Mouse (Mus musculus) forebrain, embryonic 12.5 days (tissue): ENCODE data around the gene Car15. TPM values are rescaled to one million over a fixed set of nuclear protein-coding genes. Genes with fewer than 3 reads are reported as not detected.

Experiments used
- ATAC-seq: fragments of 200-750 bp; cut with Nextera tagmentation; 2 replicates; pipeline ENCODE4 v1.8.0; 2017; ENCODE audit warnings: moderate TSS enrichment; ENCODE audit not compliant: low FRiP score
- H3K27ac ChIP-seq: fragments of 300-500 bp; sonication (generic); 2 replicates; pipeline ENCODE4 v1.5.1; 2016; ENCODE audit warnings: mild to moderate bottlenecking
- H3K27me3 ChIP-seq: fragments of 300-500 bp; sonication (generic); 2 replicates; pipeline ENCODE4 v1.6.1; 2016; ENCODE audit warnings: mild to moderate bottlenecking
- H3K36me3 ChIP-seq: fragments of 300-500 bp; sonication (generic); replicated peaks from 2 replicates; pipeline ENCODE4 v1.6.1; 2016; ENCODE audit warnings: mild to moderate bottlenecking
- H3K4me1 ChIP-seq: fragments of 300-500 bp; sonication (generic); 2 replicates; pipeline ENCODE4 v1.6.1; 2016
- H3K4me2 ChIP-seq: fragments of 300-500 bp; sonication (generic); 2 replicates; pipeline ENCODE4 v1.6.1; 2016; ENCODE audit warnings: mild to moderate bottlenecking, moderate library complexity
- H3K4me3 ChIP-seq: fragments of 300-500 bp; sonication (generic); replicated peaks from 2 replicates; pipeline ENCODE4 v1.5.1; 2016; ENCODE audit warnings: mild to moderate bottlenecking
- H3K9ac ChIP-seq: fragments of 300-500 bp; sonication (generic); 2 replicates; pipeline ENCODE4 v1.6.1; 2016; ENCODE audit warnings: mild to moderate bottlenecking
- H3K9me3 ChIP-seq: fragments of 300-500 bp; sonication (generic); 2 replicates; pipeline ENCODE4 v1.6.1; 2016
- WGBS: fragments of 180-500 bp; shearing (Covaris S2); methylation state at CpG from one replicate; pipeline ENCODE4 v1.1.7; 2016; 5-methylcytosine and 5-hydroxymethylcytosine counted together
- polyA plus RNA-seq: library from polyadenylated mRNA; unstranded; fragments of >200 nt; fragmentation: Nextera tagmentation; extraction: Ambion mirVana; gene quantifications from 2 replicates; pipeline ENCODE4 v1.2.1, GENCODE M21; 2016

Gene Car15
- polyA plus RNA-seq, 1 experiment from 2014 or later = 4.4 TPM

- 3% methylated on average over 61 of the region's 73 CpGs for WGBS
- Histone ChIP-seq H3K9me3 (no peaks in the 10 kb centered on the region), H3K4me3 (peak overlapping the region; percentile 66), H3K9ac (peak overlapping the region; percentile 89), H3K36me3 (no peaks in the 10 kb centered on the region), H3K4me1 (peaks cover 57% of the 10 kb centered on the region), H3K27ac (peak overlapping the region; percentile 75), H3K27me3 (peaks cover 82% of the 10 kb centered on the region), H3K4me2 (peak overlapping the region; percentile 99)
- ATAC-seq = peak; percentile 90
Measured at GRCm38 (mm10) chr16:17807192-17808009, 30.8 kb downstream of the Car15 start.

- Histone ChIP-seq H3K27ac (peak overlapping the region; percentile 75), H3K9ac (peak overlapping the region; percentile 89), H3K4me3 (peak overlapping the region; percentile 66), H3K36me3 (no peaks in the 10 kb centered on the region), H3K4me1 (peaks cover 63% of the 10 kb centered on the region), H3K27me3 (peaks cover 87% of the 10 kb centered on the region), H3K9me3 (no peaks in the 10 kb centered on the region), H3K4me2 (peak overlapping the region; percentile 99)
- peak; percentile 44 for ATAC-seq
- WGBS = under 1% methylated on average over 50 of the region's 50 CpGs
Measured at GRCm38 (mm10) chr16:17806581-17807191, 31.5 kb downstream of the Car15 start.

GRCm38 (mm10) chr16:17804982-17805381 lies 33.2 kb downstream of the Car15 start:
- H3K27ac ChIP-seq = no peak overlapping the region
- 5% methylated on average over 7 of the region's 7 CpGs for WGBS
- peak overlapping the region; percentile 41 for H3K4me3 ChIP-seq

GRCm38 (mm10) chr16:17804449-17804912 lies 33.7 kb downstream of the Car15 start:
- Histone ChIP-seq H3K27me3 (peaks cover 91% of the 10 kb centered on the region), H3K4me2 (peak overlapping the region; percentile 61), H3K36me3 (no peaks in the 10 kb centered on the region), H3K27ac (no peak overlapping the region), H3K9me3 (no peaks in the 10 kb centered on the region), H3K4me3 (peak overlapping the region; percentile 41), H3K9ac (peak overlapping the region; percentile 42; the same call in 1 of the 2 replicates), H3K4me1 (peaks cover 57% of the 10 kb centered on the region)
- 1% methylated on average over 33 of the region's 33 CpGs for WGBS
- 0 out of 2 replicates have a peak, but pooled peaks have one; percentile 16 for ATAC-seq

More at GRCm38 (mm10) chr16:17804982-17805381, 33.2 kb downstream of the Car15 start:
- H3K9ac ChIP-seq = 0 out of 2 replicates have a peak overlapping the region, but pooled peaks have one; percentile 42
- H3K9me3 ChIP-seq = no peaks in the 10 kb centered on the region
- no peak for ATAC-seq
- peaks cover 90% of the 10 kb centered on the region for H3K27me3 ChIP-seq
- H3K4me2 ChIP-seq = peak overlapping the region; percentile 61
- H3K36me3 ChIP-seq = no peaks in the 10 kb centered on the region
- H3K4me1 ChIP-seq = peaks cover 62% of the 10 kb centered on the region

- Histone ChIP-seq H3K27me3 (peaks cover 92% of the 10 kb centered on the region), H3K27ac (no peak overlapping the region), H3K4me1 (peaks cover 56% of the 10 kb centered on the region), H3K4me3 (peak overlapping the region; percentile 41), H3K9me3 (no peaks in the 10 kb centered on the region), H3K4me2 (peak overlapping the region; percentile 61), H3K9ac (0 out of 2 replicates have a peak overlapping the region, but pooled peaks have one; percentile 42), H3K36me3 (no peaks in the 10 kb centered on the region)
- 0 out of 2 replicates have a peak, but pooled peaks have one; percentile 1 for ATAC-seq
- 4% methylated on average over 33 of the region's 33 CpGs for WGBS
Measured at GRCm38 (mm10) chr16:17803675-17804448, 34.3 kb downstream of the Car15 start.

- H3K4me2 ChIP-seq = peak overlapping the region; percentile 52
- ATAC-seq = no peak
- peaks cover 62% of the 10 kb centered on the region for H3K4me1 ChIP-seq
- peak overlapping the region; percentile 29; the same call in 1 of the 2 replicates for H3K9ac ChIP-seq
- no peaks in the 10 kb centered on the region for H3K36me3 ChIP-seq
- WGBS = 1% methylated on average over 83 of the region's 83 CpGs
- H3K9me3 ChIP-seq = no peaks in the 10 kb centered on the region
- H3K4me3 ChIP-seq = peak overlapping the region; percentile 33
- no peak overlapping the region for H3K27ac ChIP-seq
- peaks cover 93% of the 10 kb centered on the region for H3K27me3 ChIP-seq
Measured at GRCm38 (mm10) chr16:17802839-17803674, 35.1 kb downstream of the Car15 start.

GRCm38 (mm10) chr16:17802456-17802838 lies 35.7 kb downstream of the Car15 start:
- peaks cover 97% of the 10 kb centered on the region for H3K27me3 ChIP-seq
- peak overlapping the region; percentile 52 for H3K4me2 ChIP-seq
- WGBS = 4% methylated on average over 18 of the region's 18 CpGs
- H3K36me3 ChIP-seq = no peaks in the 10 kb centered on the region
- H3K9ac ChIP-seq = peak overlapping the region; percentile 29; the same call in 1 of the 2 replicates
- H3K9me3 ChIP-seq = no peaks in the 10 kb centered on the region
- peaks cover 60% of the 10 kb centered on the region for H3K4me1 ChIP-seq
- no peak overlapping the region for H3K27ac ChIP-seq
- peak overlapping the region; percentile 33 for H3K4me3 ChIP-seq
- ATAC-seq = no peak

- Histone ChIP-seq H3K4me1 (peaks cover 62% of the 10 kb centered on the region), H3K4me2 (no peak overlapping the region), H3K27ac (no peak overlapping the region), H3K4me3 (no peak overlapping the region), H3K9me3 (no peaks in the 10 kb centered on the region), H3K36me3 (no peaks in the 10 kb centered on the region), H3K9ac (no peak overlapping the region), H3K27me3 (peaks cover 100% of the 10 kb centered on the region)
- 6% methylated on average over 7 of the region's 7 CpGs for WGBS
- ATAC-seq = no peak
Measured at GRCm38 (mm10) chr16:17801777-17802455, 36.2 kb downstream of the Car15 start.

GRCm38 (mm10) chr16:17799584-17799983 lies 38.6 kb downstream of the Car15 start:
- no peak overlapping the region for H3K27ac ChIP-seq
- no peak for ATAC-seq
- no peak overlapping the region for H3K9ac ChIP-seq
- peaks cover 49% of the 10 kb centered on the region for H3K4me1 ChIP-seq
- peaks cover 99% of the 10 kb centered on the region for H3K27me3 ChIP-seq
- H3K4me2 ChIP-seq = no peak overlapping the region
- no peak overlapping the region for H3K4me3 ChIP-seq
- no peaks in the 10 kb centered on the region for H3K9me3 ChIP-seq
- no peaks in the 10 kb centered on the region for H3K36me3 ChIP-seq

- 0 out of 2 replicates have a peak overlapping the region, but pooled peaks have one; percentile 11 for H3K27ac ChIP-seq
- 0 out of 2 replicates have a peak, but pooled peaks have one; percentile 20 for ATAC-seq
Measured at GRCm38 (mm10) chr16:17798321-17799180, 39.6 kb downstream of the Car15 start.

More at GRCm38 (mm10) chr16:17798321-17799180, 39.6 kb downstream of the Car15 start:
- Histone ChIP-seq H3K4me2 (peak overlapping the region; percentile 86), H3K9ac (peak overlapping the region; percentile 34; the same call in 1 of the 2 replicates), H3K4me1 (peaks cover 39% of the 10 kb centered on the region), H3K36me3 (0 out of 2 replicates have a peak, but pooled peaks cover 5% of the 10 kb centered on the region), H3K9me3 (no peaks in the 10 kb centered on the region), H3K27me3 (peaks cover 88% of the 10 kb centered on the region), H3K4me3 (peak overlapping the region; percentile 50)
- WGBS = 3% methylated on average over 37 of the region's 45 CpGs
